Mouse (Mus musculus): ENCODE data around the gene Sod3.

The Sod3 gene

GRCm38 (mm10) chr5:52363468-52364150 is at the start of gene Sod3:
Gene Sod3 (plus strand): TSS chr5:52363791.
- no peak for DNase-seq (ENCODE audit: low read depth, low spot score)

- DNase-seq (ENCODE audit: low read depth, low spot score) = no peak
These were observed 46.7 kb upstream of the Sod3 start for GRCm38 (mm10) chr5:52316926-52317325.

GRCm38 (mm10) chr5:52319499-52319898 is 44.1 kb upstream of the Sod3 start:
- no peak for DNase-seq (ENCODE audit: low read depth, low spot score)

- no peak for DNase-seq (ENCODE audit: low read depth, low spot score)
These were observed 31.5 kb upstream of the Sod3 start for GRCm38 (mm10) chr5:52332120-52332519.

- DNase-seq (ENCODE audit: low read depth, low spot score) = no peak
These were observed 28.0 kb upstream of the Sod3 start for GRCm38 (mm10) chr5:52335590-52335989.

GRCm38 (mm10) chr5:52339134-52339533 is 24.5 kb upstream of the Sod3 start:
- DNase-seq (ENCODE audit: low read depth, low spot score) = no peak

GRCm38 (mm10) chr5:52346890-52347289 is 16.7 kb upstream of the Sod3 start:
- DNase-seq (ENCODE audit: low read depth, low spot score) = no peak

GRCm38 (mm10) chr5:52350451-52350850 is 13.1 kb upstream of the Sod3 start:
- no peak for DNase-seq (ENCODE audit: low read depth, low spot score)

GRCm38 (mm10) chr5:52351561-52351960 is 12.0 kb upstream of the Sod3 start:
- no peak for DNase-seq (ENCODE audit: low read depth, low spot score)

- DNase-seq (ENCODE audit: low read depth, low spot score) = no peak
These were observed 10.9 kb upstream of the Sod3 start for GRCm38 (mm10) chr5:52352730-52353129.

- no peak for DNase-seq (ENCODE audit: low read depth, low spot score)
These were observed 9.2 kb upstream of the Sod3 start for GRCm38 (mm10) chr5:52354441-52354840.

GRCm38 (mm10) chr5:52355612-52356011 is 8.0 kb upstream of the Sod3 start:
- DNase-seq (ENCODE audit: low read depth, low spot score) = no peak

- no peak for DNase-seq (ENCODE audit: low read depth, low spot score)
These were observed 6.3 kb upstream of the Sod3 start for GRCm38 (mm10) chr5:52357175-52357754.

- DNase-seq (ENCODE audit: low read depth, low spot score) = no peak
These were observed 5.5 kb upstream of the Sod3 start for GRCm38 (mm10) chr5:52358120-52358519.

GRCm38 (mm10) chr5:52360286-52361049 is 3.1 kb upstream of the Sod3 start:
- DNase-seq (ENCODE audit: low read depth, low spot score) = no peak

- DNase-seq (ENCODE audit: low read depth, low spot score) = no peak
These were observed 669 bp upstream of the Sod3 start for GRCm38 (mm10) chr5:52362776-52363467.

GRCm38 (mm10) chr5:52364521-52364920 is 930 bp downstream of the Sod3 start:
- no peak for DNase-seq (ENCODE audit: low read depth, low spot score)

- no peak for DNase-seq (ENCODE audit: low read depth, low spot score)
These were observed 2.3 kb downstream of the Sod3 start for GRCm38 (mm10) chr5:52365930-52366329.

GRCm38 (mm10) chr5:52366661-52367060 is 3.1 kb downstream of the Sod3 start:
- no peak for DNase-seq (ENCODE audit: low read depth, low spot score)

- DNase-seq (ENCODE audit: low read depth, low spot score) = no peak
These were observed 4.6 kb downstream of the Sod3 start for GRCm38 (mm10) chr5:52367866-52368840.

GRCm38 (mm10) chr5:52370901-52371300 is 7.3 kb downstream of the Sod3 start:
- DNase-seq (ENCODE audit: low read depth, low spot score) = no peak
